Mouse (Mus musculus) CD4-positive helper T cell, adult 2 months (primary cell): ENCODE measurements around the gene Tex44.
"Not testable (repeated sequence)": the region's sequence is repeated elsewhere in the genome, so short reads cannot be mapped to it uniquely, and the experiment has no call there.

Source experiments
- DNase-seq: peaks from one replicate; pipeline ENCODE4 v3.0.0-alpha.2; 2012; ENCODE audit warnings: low read depth, missing footprints, low spot score

Gene Tex44

GRCm38 (mm10) chr1:86447596-86448171 is 21.6 kb downstream of the Tex44 start:
- DNase-seq = no peak

- no peak for DNase-seq
Measured at GRCm38 (mm10) chr1:86448272-86448671, 22.1 kb downstream of the Tex44 start.

GRCm38 (mm10) chr1:86449966-86450365 is 23.8 kb downstream of the Tex44 start:
- no peak for DNase-seq

- DNase-seq = no peak
Measured at GRCm38 (mm10) chr1:86452713-86453112, 26.6 kb downstream of the Tex44 start.

- no peak for DNase-seq
Measured at GRCm38 (mm10) chr1:86456892-86457581, 30.9 kb downstream of the Tex44 start.

- no peak for DNase-seq
Measured at GRCm38 (mm10) chr1:86459371-86459770, 33.2 kb downstream of the Tex44 start.

GRCm38 (mm10) chr1:86464223-86464874 is 38.2 kb downstream of the Tex44 start:
- no peak for DNase-seq

GRCm38 (mm10) chr1:86464875-86465224 is 38.7 kb downstream of the Tex44 start:
- DNase-seq = no peak

- DNase-seq = no peak
Measured at GRCm38 (mm10) chr1:86467416-86467815, 41.3 kb downstream of the Tex44 start.

GRCm38 (mm10) chr1:86469876-86470275 is 43.7 kb downstream of the Tex44 start:
- DNase-seq = no peak

- DNase-seq = no peak
Measured at GRCm38 (mm10) chr1:86470519-86471181, 44.5 kb downstream of the Tex44 start.

GRCm38 (mm10) chr1:86471504-86471961 is 45.4 kb downstream of the Tex44 start:
- not testable (repeated sequence) for DNase-seq

- DNase-seq = no peak
Measured at GRCm38 (mm10) chr1:86472197-86472952, 46.2 kb downstream of the Tex44 start.

GRCm38 (mm10) chr1:86473109-86473760 is 47.1 kb downstream of the Tex44 start:
- no peak for DNase-seq
